Mouse (Mus musculus) induced T-regulatory cell, adult 2 months (primary cell): Measurements from ENCODE around the gene Vezt.

Source experiments
- DNase-seq: peaks from one replicate; pipeline ENCODE4 v3.0.0-alpha.2; 2012; ENCODE audit warnings: low read depth

The Vezt gene

DNA sequence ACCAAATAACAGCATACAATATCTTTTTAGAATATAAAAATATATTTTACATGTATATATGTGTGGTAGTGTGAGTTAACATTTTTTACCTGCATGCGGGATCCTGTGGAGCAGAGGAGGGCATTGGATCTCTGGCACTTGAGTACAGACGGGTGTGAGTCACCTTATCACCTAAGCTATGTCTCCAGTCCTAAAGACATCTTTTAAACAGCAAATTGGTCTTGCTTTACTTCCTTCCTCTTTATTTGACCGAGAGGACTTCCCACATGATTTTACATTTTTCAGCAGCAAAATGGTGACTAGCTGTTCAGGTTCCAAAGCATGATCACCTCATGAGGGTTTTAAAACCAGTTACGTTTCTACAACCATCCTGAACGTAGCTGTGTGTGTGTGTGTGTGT is 124.3 kb downstream of the Vezt start:
- no peak for DNase-seq

- no peak for DNase-seq
Measured at GRCm38 (mm10) chr10:93909811-93910446, 125.7 kb downstream of the Vezt start.

GRCm38 (mm10) chr10:93909015-93909414 is 126.6 kb downstream of the Vezt start:
- no peak for DNase-seq

- DNase-seq: peak; percentile 25
Measured at GRCm38 (mm10) chr10:93908540-93908939, 127.1 kb downstream of the Vezt start.

DNA sequence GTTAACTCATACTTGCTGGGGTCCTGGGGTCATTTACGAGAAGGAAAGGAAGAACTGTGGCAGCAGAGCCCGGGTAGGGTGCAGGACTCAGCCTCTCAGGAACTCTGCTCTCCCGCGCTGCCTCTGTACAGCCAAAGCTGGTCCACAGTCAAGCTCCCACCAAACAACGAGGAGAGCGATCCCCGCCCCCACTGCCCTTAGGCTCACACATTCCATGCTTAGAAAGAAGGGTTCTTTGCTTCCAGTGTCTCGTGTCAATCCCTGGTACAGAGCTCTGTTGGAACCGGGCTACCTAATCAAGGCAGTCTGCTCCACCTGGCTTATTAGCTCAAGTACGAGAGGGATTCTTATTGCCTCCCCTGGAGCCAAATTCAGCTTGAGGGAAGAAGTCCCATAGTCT is 128.2 kb downstream of the Vezt start:
- DNase-seq: no peak

GRCm38 (mm10) chr10:93899907-93900306 is 135.7 kb downstream of the Vezt start:
- DNase-seq: no peak

DNA sequence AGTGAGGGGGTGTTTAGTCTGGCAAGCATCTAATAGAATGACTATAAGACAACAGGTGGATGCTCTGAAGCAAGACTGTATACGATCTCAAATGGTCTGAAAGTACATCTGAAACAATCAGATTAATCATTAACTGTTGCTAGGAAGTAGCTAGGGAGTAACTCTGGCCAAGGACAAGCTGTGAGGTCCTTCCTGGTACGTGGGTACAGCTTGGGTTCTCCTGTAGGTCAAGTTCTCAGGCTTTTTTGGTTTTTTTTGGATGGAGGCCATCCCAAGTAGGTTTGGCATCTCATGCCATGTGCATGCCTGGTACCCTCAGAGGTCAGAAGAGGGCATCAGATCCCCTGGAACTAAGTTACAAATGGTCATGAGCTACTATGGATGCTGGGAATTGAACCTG is 136.3 kb downstream of the Vezt start:
- DNase-seq: no peak

- DNase-seq: no peak
Measured at GRCm38 (mm10) chr10:93897043-93897646, 138.5 kb downstream of the Vezt start, which contains the start of gene Metap2. Gene Metap2 (minus strand): TSS chr10:93897093.

- no peak for DNase-seq
Measured at GRCm38 (mm10) chr10:93892551-93892950, 143.1 kb downstream of the Vezt start.

DNA sequence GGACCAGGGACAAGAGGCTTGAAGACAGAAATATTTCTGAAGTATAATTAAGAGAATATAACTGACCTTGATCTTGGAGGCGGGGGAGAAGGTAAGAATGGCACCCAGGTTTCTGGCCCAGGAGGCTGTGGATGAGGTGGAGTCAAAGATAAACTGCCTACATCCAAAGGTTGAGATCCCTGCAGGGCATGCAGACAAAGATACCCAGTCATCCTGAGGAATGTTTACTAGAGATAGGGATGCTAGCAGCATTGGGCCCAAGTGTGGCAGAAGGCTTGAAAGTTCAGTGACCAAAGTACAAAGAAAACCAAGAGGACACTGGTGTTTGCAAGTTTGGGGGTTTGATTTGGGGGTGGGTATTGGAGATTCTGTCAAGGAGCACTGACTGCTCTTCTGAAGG is 144.6 kb downstream of the Vezt start:
- DNase-seq: no peak

DNA sequence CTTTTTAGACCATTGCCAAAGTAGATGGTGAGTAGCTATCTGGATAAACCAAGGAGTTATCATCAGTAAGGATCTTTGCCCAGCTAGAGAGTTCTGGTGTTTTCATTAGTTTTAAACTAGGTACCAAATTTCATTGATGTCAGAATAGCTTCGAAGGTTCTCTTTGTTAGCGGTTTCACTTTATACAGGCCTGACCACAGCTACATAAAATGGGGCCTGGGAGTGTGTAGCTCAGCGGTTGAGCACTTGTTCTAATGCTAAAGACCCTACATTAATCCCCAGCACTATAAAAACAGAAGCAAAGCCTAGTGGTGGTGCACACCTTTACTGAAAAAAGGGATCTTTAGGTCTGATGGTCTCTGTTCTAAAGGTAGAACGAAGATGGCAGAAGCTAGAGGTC is 145.1 kb downstream of the Vezt start:
- peak; percentile 40 for DNase-seq

- DNase-seq: no peak
Measured at GRCm38 (mm10) chr10:93889976-93890375, 145.6 kb downstream of the Vezt start.

GRCm38 (mm10) chr10:93889579-93889950 is 146.1 kb downstream of the Vezt start:
- DNase-seq: peak; percentile 87
